Mouse (Mus musculus) testis, adult 2 months (tissue): Measurements from ENCODE around the gene Hal. TPM values are rescaled to one million over a fixed set of nuclear protein-coding genes. Genes with fewer than 3 reads are reported as not detected.
A peak's percentile ranks its signal among the peaks of the same experiment; 100 is the strongest.

Experiments
- H3K27ac ChIP-seq: fragments of 200-500 bp; 2 replicates; pipeline ENCODE4 v1.5.1; 2012; ENCODE audit warnings: low read depth, low read length; ENCODE audit not compliant: control insufficient read depth, insufficient read depth
- H3K27me3 ChIP-seq: fragments of 200-500 bp; 2 replicates; pipeline ENCODE4 v1.6.1; 2012; ENCODE audit warnings: mild to moderate bottlenecking, low read length, moderate library complexity; ENCODE audit not compliant: control insufficient read depth, insufficient read depth
- H3K36me3 ChIP-seq: fragments of 200-500 bp; 2 replicates; pipeline ENCODE4 v1.6.1; 2012; ENCODE audit warnings: mild to moderate bottlenecking, low read length; ENCODE audit not compliant: control insufficient read depth, insufficient read depth
- H3K4me1 ChIP-seq: fragments of 200-500 bp; 2 replicates; pipeline ENCODE4 v1.6.1; 2012; ENCODE audit warnings: low read length; ENCODE audit not compliant: control insufficient read depth, insufficient read depth
- H3K4me3 ChIP-seq: fragments of 200-500 bp; 2 replicates; pipeline ENCODE4 v1.5.1; 2012; ENCODE audit warnings: low read depth, mild to moderate bottlenecking, low read length, moderate library complexity, mixed read lengths; ENCODE audit not compliant: control insufficient read depth
- CTCF ChIP-seq: fragments of 200-500 bp; IDR thresholded peaks from 2 replicates; pipeline ENCODE4 v1.5.1; 2012; ENCODE audit warnings: low read depth, mild to moderate bottlenecking, inconsistent platforms, low read length, moderate library complexity; ENCODE audit not compliant: control insufficient read depth, insufficient read depth, insufficient replicate concordance
- POLR2A ChIP-seq: fragments of 200-500 bp; IDR thresholded peaks from 2 replicates; pipeline ENCODE4 v1.6.1; 2012; ENCODE audit warnings: low read depth, mild to moderate bottlenecking, inconsistent platforms, low read length, moderate library complexity; ENCODE audit not compliant: control insufficient read depth
- polyA plus RNA-seq: library from polyadenylated mRNA; depleted of rRNA; stranded (reverse); fragments of >200 nt; gene quantifications from 2 replicates; pipeline ENCODE4 v1.2.3, GENCODE M21; 2012

Gene Hal
- polyA plus RNA-seq, 1 experiment, result 1.6 TPM

DNA sequence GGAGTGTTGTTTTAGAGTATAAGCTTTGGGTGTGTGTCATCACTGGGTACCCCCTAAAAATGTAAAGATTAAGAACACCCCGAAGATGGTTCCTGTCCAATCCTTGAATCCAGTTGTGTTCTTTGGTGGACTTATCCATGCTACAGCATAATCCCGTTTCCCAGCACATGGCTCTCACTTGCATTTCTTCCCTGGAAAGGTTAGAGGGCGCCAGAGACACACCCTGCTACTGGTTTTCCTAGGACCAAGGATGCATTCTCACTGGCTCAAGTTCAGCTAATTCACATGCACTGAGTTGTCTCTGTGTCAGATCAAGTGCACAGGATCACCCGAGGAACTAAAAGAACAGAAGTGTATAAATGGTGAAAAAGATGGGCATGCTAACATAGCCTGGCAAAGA lies 1.9 kb upstream of the Hal start:
- H3K27me3 ChIP-seq, result no peaks in the 10 kb centered on the region
- H3K4me1 ChIP-seq, result no peaks in the 10 kb centered on the region
- H3K36me3 ChIP-seq, result no peaks in the 10 kb centered on the region
- TF ChIP-seq CTCF (no peak), POLR2A (no peak)
- H3K4me3 ChIP-seq, result no peak overlapping the region
- H3K27ac ChIP-seq, result no peak overlapping the region

DNA sequence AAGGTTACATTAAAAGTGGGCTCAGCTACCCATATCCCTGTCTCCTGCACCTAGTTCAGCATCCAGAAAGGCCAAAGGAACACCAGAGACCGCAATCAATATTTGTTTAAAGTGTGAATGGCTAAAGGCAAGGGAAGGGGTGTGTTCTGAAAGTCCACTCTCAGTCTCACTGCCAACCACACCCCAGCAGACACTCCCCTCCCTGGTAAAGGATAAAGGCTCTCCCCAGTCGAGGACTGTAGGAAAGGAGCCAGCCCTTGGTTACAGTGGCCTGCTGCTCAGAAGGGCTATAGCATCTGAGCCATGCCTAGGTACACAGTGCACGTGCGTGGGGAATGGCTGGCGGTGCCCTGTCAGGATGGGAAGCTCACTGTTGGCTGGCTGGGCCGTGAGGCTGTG lies 259 bp downstream of the Hal start:
- Histone ChIP-seq H3K4me3 (no peak overlapping the region), H3K4me1 (no peaks in the 10 kb centered on the region), H3K27me3 (no peaks in the 10 kb centered on the region), H3K36me3 (no peaks in the 10 kb centered on the region), H3K27ac (no peak overlapping the region)
- no peak for TF ChIP-seq POLR2A
- TF ChIP-seq CTCF, result no peak

DNA sequence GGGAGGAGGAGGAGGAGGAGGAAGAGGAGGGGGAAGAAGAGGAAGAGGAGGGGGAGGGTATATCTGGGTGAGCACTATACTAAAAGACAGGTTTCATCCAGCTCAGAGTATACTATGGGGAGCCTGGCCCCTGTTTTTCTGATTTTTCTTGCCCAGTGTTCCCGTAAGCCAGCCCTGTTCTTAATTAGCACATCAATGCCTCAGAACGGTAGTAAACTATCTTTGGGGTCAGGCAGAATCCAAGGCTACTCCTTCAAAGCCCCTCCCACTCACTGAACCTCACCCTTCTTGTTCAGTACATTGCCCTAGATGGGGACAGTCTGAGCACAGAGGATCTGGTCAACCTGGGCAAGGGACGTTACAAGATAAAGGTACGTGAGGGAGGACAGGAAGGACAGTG lies 1.9 kb downstream of the Hal start:
- TF ChIP-seq POLR2A (no peak), CTCF (no peak)
- Histone ChIP-seq H3K4me1 (no peaks in the 10 kb centered on the region), H3K36me3 (no peaks in the 10 kb centered on the region), H3K4me3 (no peak overlapping the region), H3K27ac (no peak overlapping the region), H3K27me3 (no peaks in the 10 kb centered on the region)

DNA sequence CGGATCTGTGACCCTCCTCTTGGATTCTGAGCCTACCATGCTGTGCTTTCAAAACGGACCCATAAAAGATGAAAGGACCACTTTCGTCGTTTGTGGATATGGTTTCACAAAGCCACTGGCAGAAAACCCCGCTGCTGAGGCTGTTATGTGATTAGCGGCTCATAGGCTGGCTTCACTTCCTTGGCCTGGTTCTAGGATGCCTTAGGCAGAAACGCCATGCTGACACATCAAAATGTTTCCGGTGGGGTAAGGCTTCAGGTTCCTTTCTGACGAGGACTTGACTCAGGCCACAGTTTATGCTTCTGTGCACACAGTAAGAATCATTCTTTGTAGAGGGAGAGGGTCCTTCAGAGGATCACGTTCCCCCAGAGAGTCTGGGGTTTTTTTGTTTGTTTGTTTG lies 12.3 kb downstream of the Hal start:
- Histone ChIP-seq H3K27me3 (no peaks in the 10 kb centered on the region), H3K27ac (no peak overlapping the region), H3K4me3 (no peak overlapping the region), H3K4me1 (no peaks in the 10 kb centered on the region; the same call in 1 of the 2 replicates), H3K36me3 (no peaks in the 10 kb centered on the region)
- no peak for TF ChIP-seq POLR2A
- no peak for TF ChIP-seq CTCF

DNA sequence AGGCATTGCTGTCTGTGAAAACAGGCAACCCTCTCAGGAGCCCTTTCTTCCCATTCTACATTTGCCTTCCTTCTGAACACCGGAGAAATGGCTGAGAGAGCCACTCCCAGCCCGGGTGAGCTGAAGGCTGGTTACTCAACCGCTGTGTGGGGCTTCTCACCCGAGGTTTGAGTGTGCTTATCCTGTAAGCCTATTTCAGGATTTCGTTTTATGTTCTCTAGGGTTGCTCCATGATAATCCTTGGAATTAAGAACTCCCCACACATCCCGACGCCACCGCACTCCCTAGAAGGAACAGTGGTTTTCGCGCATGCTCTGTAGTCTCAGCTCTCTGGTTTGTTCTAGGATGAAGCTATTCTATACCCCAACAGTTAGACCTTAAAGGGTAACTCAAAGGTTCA lies 12.8 kb downstream of the Hal start:
- H3K27me3 ChIP-seq, result no peaks in the 10 kb centered on the region
- no peaks in the 10 kb centered on the region; the same call in 1 of the 2 replicates for H3K4me1 ChIP-seq
- no peak overlapping the region for H3K27ac ChIP-seq
- no peaks in the 10 kb centered on the region for H3K36me3 ChIP-seq
- TF ChIP-seq CTCF, result no peak
- no peak for TF ChIP-seq POLR2A
- peak overlapping the region; percentile 4 for H3K4me3 ChIP-seq

DNA sequence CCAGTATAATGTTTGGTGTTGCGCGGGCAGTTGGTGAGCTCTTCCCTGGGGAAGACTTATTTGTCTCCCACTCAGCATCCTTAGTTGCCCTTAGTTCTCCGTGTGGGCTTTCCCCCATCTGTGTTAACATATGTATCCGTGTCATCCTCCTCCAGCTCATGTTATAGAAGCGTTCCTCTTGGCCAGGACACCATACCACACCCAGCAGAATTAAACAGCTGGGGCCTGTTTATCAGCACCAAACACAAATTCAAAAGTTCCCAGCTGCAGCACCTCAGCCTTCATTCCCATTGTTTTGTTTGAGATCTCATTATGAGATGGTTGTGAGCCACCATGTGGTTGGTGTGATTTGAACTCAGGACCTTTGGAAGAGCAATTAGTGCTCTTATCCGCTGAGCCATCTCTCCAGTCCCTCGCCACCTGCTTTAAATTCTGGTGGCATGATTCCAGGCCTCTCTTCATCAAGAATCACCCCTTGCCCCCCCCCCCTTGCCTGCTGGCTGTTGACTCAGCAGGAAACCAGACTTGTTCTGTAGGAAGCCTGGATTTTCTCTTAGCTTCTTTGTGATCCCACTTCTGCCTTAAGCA lies 19.9 kb downstream of the Hal start:
- Histone ChIP-seq H3K27ac (no peak overlapping the region), H3K4me1 (no peaks in the 10 kb centered on the region), H3K36me3 (no peaks in the 10 kb centered on the region), H3K4me3 (no peak overlapping the region), H3K27me3 (no peaks in the 10 kb centered on the region)
- TF ChIP-seq CTCF (no peak), POLR2A (no peak)

DNA sequence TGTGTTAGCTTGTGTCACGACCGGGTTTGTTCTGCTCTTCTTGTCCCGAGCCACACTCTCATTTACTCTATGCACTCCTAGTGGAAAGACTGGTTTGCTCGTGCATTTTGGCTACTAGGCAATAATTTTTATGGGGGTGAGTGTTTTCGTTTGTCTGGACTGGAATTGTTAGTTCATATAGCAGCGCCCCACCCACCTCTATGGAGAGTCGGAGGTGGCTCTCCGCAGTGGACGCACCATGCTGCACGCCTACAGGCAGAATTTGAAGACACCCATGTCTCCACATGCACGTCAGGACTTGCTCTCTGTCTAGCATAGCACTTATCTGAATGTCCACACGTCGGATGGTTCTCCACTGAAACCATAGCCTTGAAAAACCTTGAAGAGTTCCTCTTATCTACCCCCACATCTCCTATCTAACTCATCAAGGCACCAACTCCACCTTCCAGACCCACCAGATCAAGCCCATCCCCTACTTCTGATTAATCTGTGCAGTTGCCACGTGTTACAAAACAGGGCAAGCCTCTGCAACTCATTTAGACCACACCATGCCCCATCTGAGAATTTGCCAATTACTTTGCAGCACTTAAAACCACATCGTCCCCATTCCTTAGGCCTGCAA lies 21.1 kb downstream of the Hal start:
- Histone ChIP-seq H3K4me1 (no peaks in the 10 kb centered on the region), H3K36me3 (no peaks in the 10 kb centered on the region), H3K4me3 (no peak overlapping the region), H3K27me3 (no peaks in the 10 kb centered on the region), H3K27ac (no peak overlapping the region)
- TF ChIP-seq CTCF, result no peak
- no peak for TF ChIP-seq POLR2A

DNA sequence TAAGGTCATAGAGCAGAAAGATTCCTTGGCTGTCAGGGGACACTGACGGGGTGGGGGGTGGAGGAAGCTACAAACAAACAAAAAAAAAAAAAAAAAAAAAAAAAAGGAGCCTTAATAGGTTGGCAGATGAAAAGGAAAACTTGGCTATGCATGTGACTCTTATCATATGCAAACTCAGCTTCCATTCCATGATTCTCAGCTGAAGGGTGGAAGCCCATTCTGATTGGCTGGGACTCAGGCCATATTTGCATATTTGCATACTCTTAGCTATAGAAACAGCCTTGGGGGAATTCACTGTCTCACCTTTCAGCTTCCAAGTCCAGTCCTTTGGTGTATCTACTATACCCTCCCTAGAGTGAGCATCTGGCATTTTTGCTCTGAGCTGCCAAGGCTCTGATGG lies 26.9 kb downstream of the Hal start:
- no peak for TF ChIP-seq CTCF
- TF ChIP-seq POLR2A, result no peak
- Histone ChIP-seq H3K27ac (no peak overlapping the region), H3K36me3 (no peaks in the 10 kb centered on the region), H3K4me3 (no peak overlapping the region), H3K27me3 (no peaks in the 10 kb centered on the region), H3K4me1 (no peaks in the 10 kb centered on the region)
